Mouse (Mus musculus) adrenal gland, postnatal 10 days (tissue): ENCODE measurements around the gene Gm10945. TPM values are rescaled to one million over a fixed set of nuclear protein-coding genes. Genes with fewer than 3 reads are reported as not detected.

Experiments
- DNase-seq: peaks from one replicate; pipeline ENCODE4 v3.0.0; 2021; ENCODE audit warnings: mixed read lengths
- long read RNA-seq, 2 experiments: library from polyadenylated mRNA; stranded (forward); transcript quantifications; one replicate each; pipeline ENCODE4 v2.0.0; 2021
- total RNA-seq, 2 experiments: library from RNA; stranded (reverse); gene quantifications; 2 replicates each; pipeline ENCODE4 v1.2.3; 2021

Gene Gm10945
- total RNA-seq = not detected
- long read RNA-seq, experiment 1 = 0 reads
- long read RNA-seq, experiment 2 = 0 reads

- peak; percentile 42 for DNase-seq
Measured at GRCm38 (mm10) chr10:6761287-6761811, at the start of gene Gm10945. TSS of gene Gm10945 (minus strand) at chr10:6761761.

GRCm38 (mm10) chr10:6790226-6790625 is 28.7 kb upstream of the Gm10945 start:
- no peak for DNase-seq

- peak; percentile 76 for DNase-seq
Measured at GRCm38 (mm10) chr10:6788517-6789237, 27.1 kb upstream of the Gm10945 start.

GRCm38 (mm10) chr10:6758206-6758605 is 3.4 kb downstream of the Gm10945 start, which contains the start of gene Oprm1:
TSS of gene Oprm1 (plus strand) at chr10:6758506.
- no peak for DNase-seq

GRCm38 (mm10) chr10:6753375-6753774 is 8.2 kb downstream of the Gm10945 start:
- DNase-seq = no peak

- DNase-seq = no peak
Measured at GRCm38 (mm10) chr10:6728469-6728868, 33.1 kb downstream of the Gm10945 start.

- no peak for DNase-seq
Measured at GRCm38 (mm10) chr10:6723765-6724164, 37.8 kb downstream of the Gm10945 start.

- no peak for DNase-seq
Measured at GRCm38 (mm10) chr10:6717181-6717948, 44.2 kb downstream of the Gm10945 start.

- no peak for DNase-seq
Measured at GRCm38 (mm10) chr10:6705226-6705885, 56.2 kb downstream of the Gm10945 start.

- peak; percentile 66 for DNase-seq
Measured at GRCm38 (mm10) chr10:6694218-6694850, 67.2 kb downstream of the Gm10945 start.

Other genes with a start within 250 kb of the Gm10945 start
- gene Oprm1, start 3.3 kb downstream of the Gm10945 start, total RNA-seq = under 1 TPM; 0.39 to 0.97 TPM